Mouse (Mus musculus): ENCODE data around the gene Mcemp1.

Mcemp1 gene

DNA sequence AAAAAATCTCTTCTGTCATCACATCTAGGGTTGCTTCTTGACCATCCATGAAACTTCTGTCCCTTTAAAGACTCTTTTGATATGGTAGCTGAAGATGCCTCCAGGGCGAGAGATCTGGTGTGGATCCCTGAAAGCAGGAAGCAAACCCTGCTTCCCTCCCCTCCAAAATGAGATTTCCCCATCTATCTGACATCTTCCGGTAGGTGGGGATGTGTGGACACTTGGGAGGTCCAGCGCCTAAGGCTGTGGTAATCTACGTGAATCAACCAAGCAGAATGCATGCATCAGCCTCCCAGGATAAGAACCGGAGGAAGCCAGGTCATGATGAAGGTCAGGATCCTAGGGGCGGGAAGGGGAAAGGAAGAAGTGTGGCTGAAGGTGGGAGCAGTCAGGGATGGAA is at the start of gene Mcemp1:
Gene Mcemp1, plus strand, starts transcription at position 248 of the 400 bp plus-strand sequence.
- ATAC-seq (ENCODE audit: low TSS enrichment) = no peak

DNA sequence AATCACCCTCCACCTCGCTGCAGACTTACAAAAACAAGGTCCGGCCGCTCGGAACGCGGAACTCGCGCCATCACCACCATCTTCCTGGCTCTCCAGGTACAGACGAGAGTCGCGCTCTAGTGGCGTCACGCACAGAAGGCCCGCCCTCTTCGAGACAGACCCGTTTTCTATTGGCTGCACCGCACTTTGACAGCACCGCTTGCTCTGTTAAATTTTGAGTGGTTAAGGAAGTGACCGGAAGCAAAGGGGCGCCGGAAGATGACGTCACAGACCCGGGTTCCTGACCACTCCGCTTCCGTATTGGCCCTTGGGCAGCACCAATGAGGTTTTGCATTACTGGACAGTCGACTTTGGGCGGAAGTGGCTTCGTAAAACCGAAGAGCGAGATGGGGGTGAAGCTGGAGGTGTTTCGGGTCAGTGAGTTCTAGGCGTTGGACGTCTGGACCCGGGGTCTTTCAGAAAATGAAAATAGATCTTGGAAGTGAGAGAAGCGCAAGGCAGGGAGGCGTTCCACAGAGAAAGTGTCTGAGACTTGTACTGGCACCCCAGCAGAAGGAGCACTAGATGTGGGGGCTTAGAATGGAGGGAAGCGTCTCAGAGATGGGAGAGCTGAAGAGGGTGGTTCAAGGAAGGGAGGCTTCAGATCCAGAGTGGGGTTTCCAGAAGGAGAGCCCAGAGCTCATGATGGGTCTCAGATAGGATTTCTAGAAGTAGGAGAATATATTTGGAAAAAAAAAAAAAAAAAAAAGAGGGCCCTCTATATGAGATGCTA is 44.2 kb upstream of the Mcemp1 start, which contains the start of the genes Xab2 and Pet100:
Gene Xab2, minus strand, starts transcription at position 118 of the 772 bp plus-strand sequence.
Gene Pet100, plus strand, starts transcription at position 350 of the 772 bp plus-strand sequence.
- ATAC-seq (ENCODE audit: low TSS enrichment) = peak; percentile 93

DNA sequence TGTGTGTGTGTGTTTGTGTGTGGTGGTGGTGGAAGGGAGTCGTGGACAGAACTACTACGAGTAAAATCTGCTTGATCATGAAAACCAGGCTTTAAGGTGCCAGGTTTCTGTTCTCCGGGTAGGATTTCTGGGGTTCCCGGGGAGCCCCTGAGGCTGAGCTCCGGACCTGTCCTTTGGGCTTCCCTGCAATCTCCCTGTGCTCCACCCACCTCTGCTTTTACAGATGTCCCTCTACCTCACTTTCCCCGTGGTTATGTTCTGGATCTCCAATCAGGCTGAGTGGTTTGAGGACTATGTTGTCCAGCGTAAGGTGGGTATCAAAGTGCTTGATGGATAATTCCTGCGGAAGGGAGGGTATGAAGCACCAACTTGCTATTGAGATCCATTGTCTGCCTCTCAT is 43.4 kb upstream of the Mcemp1 start:
- ATAC-seq (ENCODE audit: low TSS enrichment) = no peak

DNA sequence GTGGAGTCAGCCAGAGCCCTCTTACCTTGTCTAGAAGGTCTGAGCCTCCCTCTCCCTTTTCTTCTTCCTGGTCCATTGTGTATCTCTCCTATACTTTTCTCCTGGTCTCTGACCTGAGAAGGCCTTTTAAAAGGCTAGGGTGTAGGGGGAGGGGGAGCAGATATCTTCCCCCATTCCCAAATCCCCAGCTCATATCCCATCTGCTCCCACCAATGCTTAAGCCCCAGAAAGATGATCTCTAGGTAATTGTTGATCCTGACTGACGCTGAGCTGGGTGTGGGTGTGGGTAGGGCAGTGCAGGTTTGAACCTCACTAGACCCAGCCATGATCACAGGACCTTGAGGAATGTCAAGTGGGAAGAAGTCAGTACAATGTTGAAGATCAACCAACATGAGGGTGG is 40.1 kb upstream of the Mcemp1 start, which contains the start of gene Pcp2:
Gene Pcp2, minus strand, starts transcription at position 101 of the 400 bp plus-strand sequence.
- no peak for ATAC-seq (ENCODE audit: low TSS enrichment)

DNA sequence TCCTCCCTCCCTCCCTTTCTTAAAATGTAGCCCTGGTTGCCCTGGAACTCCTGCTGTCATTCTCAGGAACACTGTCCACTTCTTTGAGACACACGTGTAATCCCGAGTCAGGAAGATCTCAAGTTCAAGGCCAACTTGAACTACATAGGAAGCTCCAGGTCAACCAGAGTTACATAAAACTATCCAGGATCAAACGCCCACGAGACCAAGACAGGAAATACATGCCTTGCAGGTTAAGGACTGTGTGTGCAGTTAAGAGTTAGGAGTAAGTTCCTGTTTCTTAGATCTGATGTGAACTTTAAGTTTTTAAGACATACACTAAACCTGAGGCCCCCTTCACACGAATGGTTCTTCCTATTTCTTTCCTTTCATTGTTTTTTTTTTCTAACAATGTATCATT is 38.6 kb upstream of the Mcemp1 start:
- no peak for ATAC-seq (ENCODE audit: low TSS enrichment)

DNA sequence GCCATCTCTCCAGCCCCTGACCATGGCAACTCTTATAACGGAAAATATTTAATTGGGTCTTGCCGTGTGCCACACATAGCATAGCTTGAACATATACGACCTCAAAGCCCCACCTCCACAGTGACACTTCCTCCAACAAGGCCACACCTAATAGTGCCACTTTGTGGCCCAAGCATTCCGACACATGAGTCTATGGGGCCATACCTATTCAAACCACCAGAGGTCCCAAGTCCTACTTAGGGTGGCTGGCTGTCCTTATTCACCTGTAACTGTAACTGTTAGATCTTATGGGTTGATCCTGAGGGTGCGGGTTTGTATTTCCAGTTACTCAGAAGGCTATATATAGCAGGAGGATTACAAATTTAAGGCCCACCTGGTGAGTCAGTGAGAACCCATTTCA is 37.5 kb upstream of the Mcemp1 start:
- ATAC-seq (ENCODE audit: low TSS enrichment) = 0 out of 2 replicates have a peak, but pooled peaks have one; percentile 42

DNA sequence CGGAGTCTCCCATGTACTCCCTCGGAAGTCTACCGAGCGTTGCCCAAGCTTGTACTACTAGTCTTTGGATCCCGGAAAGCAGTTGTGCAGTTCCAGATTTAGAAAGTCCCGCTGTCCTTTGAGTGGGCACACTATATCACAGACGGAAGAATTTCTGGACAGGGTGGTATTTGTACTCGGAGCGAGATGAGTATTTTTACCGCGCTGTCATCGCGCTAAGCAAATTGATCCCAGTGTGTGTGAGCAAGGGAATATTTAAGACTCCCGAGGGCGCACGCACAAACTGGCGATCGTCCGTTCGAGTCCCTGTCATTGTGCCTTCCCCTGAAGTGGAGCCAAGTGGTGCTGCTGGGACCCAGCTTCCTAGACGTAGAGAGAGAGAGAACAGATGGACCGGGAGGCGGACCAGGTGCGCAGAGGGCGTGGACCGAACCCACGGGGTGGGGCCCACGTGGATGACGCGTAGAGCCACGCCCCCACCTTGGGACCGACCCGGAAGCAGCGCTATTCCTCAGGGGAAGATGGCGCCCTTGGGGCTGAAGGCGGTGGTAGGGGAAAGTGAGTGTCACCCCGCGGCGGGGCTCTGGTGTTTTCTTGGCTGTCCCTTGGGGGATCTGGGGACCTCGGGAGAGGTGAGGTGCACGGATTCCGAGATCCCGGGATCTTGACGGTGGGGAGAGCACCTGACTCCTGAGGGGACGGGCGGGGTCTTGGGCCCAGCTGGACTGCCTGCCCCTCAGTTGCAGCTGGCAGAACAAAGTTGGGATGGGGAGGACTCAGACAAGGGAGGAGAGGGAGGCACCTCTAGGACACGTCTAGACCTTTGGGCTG is 34.7 kb upstream of the Mcemp1 start, which contains the start of gene Stxbp2:
Gene Stxbp2, plus strand, starts transcription at position 309 of the 831 bp plus-strand sequence.
- ATAC-seq (ENCODE audit: low TSS enrichment) = peak; percentile 85

DNA sequence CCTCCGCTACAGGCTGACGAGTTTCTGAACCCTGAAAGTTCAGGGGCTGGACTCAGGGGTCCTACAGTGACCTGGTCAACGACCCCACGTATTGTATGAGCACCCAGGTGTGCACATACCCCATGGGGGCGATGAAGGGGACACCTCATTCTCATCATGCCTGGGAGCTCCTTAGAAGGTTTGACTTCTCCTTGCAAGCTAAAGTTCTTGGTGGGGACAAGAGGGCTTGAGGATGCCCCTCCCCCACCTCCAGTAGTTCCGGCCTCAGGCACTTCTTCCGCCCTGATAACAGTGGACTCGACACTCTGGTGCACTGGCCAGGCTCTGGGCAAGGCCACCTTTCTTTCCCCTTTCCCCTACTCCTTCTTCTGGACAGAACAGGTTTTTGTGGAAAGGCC is 34.1 kb upstream of the Mcemp1 start:
- ATAC-seq (ENCODE audit: low TSS enrichment) = no peak

DNA sequence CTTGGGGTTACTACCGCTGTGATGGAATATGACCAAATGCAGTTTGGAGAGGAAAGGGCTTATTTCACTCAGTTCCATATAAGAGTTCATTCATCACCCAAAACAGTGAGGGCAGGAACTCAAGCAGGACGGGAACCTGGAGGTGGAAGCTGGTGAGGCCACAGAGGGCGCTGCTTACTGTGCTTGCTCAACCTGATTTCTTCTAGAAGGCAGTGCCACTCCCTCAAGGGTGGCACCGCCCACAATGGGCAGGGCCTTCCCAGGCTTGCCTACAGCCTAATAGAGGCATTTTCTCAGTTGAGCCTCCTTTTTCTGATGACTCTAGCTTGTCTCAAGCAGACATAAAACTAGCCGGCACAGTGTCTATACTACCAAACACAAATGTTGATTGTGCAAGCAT is 19.8 kb upstream of the Mcemp1 start:
- no peak; the same call in 1 of the 2 replicates for ATAC-seq (ENCODE audit: low TSS enrichment)

DNA sequence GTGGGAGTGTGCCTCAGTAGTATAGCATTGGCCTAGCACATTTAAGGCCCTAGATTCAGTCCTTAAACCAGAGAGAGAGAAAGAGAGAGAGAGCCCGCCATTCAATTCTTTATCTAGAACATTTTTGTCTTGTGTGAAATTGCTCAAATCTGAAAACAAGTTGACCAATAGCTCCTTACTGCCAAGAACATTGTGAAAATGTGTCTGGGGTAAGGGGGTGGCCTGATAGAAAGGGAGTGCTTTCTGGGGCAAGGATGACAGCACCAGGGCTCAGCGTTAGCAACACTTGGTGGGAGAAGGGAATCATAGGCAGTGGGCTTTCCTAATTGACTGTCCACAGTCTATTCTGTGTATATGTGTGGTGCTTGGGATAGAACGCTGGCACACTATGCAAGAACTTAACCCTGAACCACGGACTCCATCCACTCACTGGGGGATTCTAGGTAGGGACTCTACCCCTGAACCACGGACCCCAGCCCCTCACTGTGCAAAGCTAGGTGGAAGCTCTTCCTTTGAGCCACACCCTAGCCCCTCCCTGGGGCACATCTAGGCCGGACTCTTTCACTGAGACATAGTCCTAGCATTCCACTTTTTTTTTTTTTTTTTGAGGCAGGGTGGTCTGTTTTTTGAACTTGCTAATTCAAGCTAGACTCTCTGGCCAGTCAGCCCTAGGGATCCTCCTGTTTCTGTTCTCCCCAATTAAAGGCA is 18.6 kb upstream of the Mcemp1 start:
- no peak for ATAC-seq (ENCODE audit: low TSS enrichment)

DNA sequence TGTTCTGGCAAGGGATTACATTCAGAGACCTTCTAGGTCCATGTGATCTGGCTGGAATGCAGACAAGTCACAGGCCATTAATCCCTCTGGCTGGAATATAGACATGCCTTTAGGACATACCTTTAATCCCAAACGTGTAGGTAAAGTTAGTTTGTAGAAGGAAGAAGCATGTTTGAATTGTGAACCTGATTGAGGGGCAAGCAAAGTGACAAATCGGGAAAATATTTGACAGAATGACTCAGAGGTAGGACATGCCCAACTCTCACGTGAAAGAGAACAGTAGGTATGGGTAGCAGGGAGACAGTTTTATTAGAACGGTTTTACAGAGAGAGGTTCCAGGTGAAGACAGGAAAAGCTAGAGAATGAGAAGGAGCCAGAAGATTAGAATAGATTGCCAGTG is 18.0 kb upstream of the Mcemp1 start:
- ATAC-seq (ENCODE audit: low TSS enrichment) = no peak

DNA sequence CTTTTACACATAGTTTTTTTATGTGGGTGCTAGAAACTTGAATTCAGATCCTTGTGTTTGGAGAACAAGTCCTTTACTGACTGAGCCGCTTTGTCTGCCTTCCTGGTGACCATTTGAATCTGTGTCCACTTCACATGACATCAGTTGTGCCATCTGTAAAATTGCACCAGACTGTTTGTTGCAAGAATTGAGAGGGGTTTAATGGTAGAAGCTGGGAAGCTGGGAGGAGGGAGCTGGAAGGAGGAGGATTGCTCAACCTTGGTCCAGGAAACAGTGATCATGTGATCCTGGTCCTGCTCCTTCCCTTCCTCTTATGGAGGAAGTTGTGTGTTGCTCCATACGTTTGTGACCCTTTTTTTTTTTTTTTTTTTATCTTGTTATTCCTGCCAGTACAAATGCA is 17.3 kb upstream of the Mcemp1 start:
- ATAC-seq (ENCODE audit: low TSS enrichment) = no peak

DNA sequence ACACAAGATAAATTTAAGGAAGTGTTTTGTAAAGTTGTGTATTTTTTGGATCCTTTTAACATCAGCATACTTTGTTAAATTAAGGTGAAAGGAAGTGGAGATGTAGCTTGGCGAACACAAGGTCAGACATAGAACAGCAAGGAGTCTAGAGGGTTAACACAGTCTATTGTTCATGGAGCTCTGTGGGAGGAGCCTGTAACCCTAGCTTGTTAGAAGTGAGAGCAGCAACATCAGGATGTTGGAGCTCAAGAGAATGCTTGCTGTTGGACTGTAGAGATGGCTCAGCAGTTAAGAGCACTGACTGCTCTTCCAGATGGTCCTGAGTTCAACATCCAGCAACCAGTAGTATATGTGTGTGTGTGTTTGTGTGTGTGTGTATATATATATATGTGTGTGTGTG is 16.6 kb upstream of the Mcemp1 start:
- no peak for ATAC-seq (ENCODE audit: low TSS enrichment)

DNA sequence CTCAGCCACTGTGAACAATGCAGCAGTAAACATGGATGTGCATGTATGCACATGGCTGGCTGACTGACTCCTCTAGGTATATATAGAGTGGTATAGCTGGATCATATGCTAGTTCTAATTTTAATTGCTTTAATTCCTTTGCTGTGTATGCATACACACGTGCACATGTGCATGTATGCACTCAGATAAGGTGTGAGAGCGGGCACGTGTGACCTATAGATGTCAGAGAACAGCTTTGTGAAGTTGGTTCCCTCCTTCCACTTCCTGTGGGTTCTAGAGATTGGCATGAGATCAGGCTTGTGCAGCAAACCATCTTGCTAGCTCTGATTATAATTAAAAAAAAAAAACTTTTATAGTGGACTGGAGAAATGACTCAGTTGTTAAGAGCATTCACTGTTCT is 12.7 kb upstream of the Mcemp1 start:
- ATAC-seq (ENCODE audit: low TSS enrichment) = no peak

DNA sequence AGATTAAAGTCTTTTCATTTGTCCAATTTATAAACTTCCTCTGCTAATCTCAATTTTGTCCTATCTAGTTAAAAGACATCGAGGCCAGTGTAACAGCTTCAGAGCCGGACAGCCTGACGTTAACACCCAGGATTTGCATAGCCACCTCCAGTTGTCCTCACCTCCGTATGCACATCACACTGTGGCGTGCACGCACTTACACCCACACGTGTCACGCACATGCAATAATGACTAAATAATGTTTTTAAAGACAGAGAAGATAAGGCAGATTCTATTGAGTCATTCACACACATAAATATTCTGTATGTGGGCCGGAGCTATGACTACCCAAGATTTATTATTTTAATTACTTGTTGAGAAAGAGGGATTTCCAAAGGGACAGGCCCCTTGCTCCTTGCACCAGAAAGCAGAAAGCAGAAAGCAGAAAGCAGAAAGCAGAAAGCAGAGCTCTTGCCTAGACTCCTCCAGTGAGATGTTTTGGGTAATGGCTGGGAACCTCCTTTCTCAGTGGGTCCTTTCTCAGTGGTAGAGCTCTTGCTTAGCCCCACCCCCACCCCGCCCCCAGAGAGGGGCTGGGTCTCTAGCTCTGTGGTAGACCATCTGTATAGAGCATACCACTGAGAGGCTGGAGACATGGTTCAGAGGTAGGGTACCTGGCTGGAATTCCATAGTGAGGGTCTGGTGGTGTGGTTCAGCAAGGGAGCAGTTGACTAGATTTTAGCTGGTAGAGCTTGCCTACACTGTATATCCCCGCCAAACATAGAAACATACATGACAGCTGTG is 10.6 kb upstream of the Mcemp1 start:
- ATAC-seq (ENCODE audit: low TSS enrichment) = no peak

DNA sequence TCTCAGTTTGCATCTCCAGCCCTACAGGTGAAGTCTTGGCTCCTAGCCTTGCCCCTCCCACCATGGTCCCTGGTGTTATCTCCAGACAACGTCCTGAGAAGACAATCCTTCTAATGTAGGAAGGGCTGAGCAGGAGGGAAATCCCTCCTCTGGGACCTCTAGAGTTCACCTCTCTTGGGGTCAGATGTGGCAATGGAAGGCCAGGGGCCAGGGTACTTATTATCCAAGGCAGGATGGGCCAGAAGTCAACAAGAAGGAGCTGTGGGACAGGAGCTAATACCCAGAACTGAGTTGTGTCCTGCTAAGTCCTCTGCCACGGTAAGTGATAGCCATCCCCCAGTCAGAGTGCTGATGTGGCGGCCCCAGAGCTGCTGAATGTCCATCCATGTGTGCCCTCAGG is 10.0 kb upstream of the Mcemp1 start, which contains the start of gene Retn:
Gene Retn, plus strand, starts transcription at position 245 of the 400 bp plus-strand sequence.
- ATAC-seq (ENCODE audit: low TSS enrichment) = no peak

DNA sequence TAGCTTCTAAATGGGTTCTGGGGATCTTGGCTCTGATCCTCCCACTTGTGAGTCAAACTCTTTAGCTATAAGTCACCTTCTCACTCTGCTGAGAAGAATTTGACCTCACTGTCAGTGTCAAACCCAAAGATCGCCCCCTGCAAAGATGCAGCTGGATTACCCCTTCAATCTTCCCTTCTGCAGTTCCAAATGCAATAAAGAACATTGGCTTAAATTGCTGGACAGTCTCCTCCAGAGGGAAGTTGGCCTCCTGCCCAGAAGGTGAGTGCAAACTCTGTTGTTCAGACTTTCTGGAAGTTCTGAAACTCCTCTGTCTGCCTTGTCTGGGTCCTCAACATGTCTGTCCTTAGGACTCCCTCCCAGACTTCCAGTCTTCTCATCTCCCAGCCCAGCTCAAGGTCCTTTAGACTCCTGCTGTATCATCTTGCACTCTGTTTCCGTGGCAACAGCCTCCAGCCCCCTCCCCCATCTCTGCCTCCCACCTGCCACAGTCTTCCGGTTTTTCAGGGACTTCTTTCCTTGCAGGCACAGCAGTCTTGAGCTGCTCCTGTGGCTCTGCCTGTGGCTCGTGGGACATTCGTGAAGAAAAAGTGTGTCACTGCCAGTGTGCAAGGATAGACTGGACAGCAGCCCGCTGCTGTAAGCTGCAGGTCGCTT is 8.7 kb upstream of the Mcemp1 start:
- ATAC-seq (ENCODE audit: low TSS enrichment) = 0 out of 2 replicates have a peak, but pooled peaks have one; percentile 13

DNA sequence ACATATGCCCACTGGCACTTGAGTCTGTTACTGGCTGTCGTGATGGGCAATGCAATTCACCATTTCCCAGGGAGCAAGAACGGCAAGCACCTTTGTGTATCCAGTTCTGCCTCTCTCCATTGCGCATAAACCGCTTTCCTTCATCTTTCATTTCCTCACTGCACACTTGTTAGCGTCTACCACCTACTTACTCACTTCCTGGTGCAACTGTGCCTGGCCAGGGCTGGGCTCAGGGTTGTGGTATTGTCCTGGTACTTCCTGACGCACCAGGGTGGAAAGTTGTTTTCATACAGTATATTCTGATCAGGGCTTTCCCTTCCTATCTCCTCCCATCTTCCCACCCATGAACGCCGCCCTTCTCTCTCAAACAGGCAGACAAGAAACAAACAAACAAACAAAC is 4.7 kb upstream of the Mcemp1 start:
- ATAC-seq (ENCODE audit: low TSS enrichment) = no peak

DNA sequence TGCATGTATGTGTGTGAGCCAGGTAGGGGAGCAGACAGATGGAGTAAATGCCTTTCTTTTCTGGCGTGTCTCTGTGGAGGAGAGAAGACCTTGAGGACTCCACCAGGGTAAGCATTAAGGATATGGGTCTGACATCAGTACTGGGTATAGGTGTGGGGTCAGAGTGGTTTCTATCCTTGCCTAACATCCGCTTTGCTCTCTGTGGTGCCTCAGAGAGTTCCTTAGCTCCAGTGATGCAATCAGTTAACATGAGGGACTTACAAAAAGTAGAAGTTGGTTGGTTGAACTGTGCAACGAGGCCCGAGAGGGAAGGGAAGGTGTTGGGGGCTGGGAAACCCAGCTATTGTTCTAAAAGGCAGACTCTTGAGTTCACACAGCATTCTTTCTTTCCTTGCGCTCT is 1.1 kb upstream of the Mcemp1 start:
- ATAC-seq (ENCODE audit: low TSS enrichment) = no peak

DNA sequence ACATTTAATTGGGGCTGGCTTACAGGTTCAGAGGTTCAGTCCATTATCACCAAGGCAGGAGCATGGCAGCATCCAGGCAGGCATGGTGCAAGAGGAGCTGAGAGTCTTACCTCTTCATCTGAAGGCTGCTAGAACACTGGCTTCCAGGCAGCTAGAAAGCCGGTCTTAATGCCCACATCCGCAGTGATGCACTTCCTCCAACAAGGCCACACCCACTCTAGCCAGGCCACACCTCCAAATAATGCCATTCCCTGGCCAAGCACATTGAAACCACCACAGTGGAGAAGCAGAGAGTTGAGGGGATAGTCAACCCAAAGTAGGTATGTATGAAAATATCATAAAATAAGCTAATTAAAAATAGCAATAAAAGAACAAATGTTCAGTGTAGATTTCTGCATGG is 4.8 kb downstream of the Mcemp1 start:
- no peak for ATAC-seq (ENCODE audit: low TSS enrichment)
